Mouse (Mus musculus): ENCODE results near the gene Cacna1e. TPM values are rescaled to one million over a fixed set of nuclear protein-coding genes. Genes with fewer than 3 reads are reported as not detected.

Cacna1e gene
- total RNA-seq, 2 experiments from 2014 or later, result 0.14 to 0.16 TPM

GRCm38 (mm10) chr1:154555811-154556210 lies 328.5 kb downstream of the Cacna1e start:
- no peak for DNase-seq (ENCODE audit: low spot score)
- intact Hi-C loops (cut with DNase I), result no loop called here

- intact Hi-C loops (cut with DNase I), result no loop called here
- DNase-seq (ENCODE audit: low spot score), result no peak
Observed at GRCm38 (mm10) chr1:154553132-154553531, 331.2 kb downstream of the Cacna1e start.

GRCm38 (mm10) chr1:154537445-154537844 lies 346.9 kb downstream of the Cacna1e start:
- intact Hi-C loops (cut with DNase I), result no loop called here
- no peak for DNase-seq (ENCODE audit: low spot score)

- no peak for DNase-seq (ENCODE audit: low spot score)
- intact Hi-C loops (cut with DNase I), result no loop called here
Observed at GRCm38 (mm10) chr1:154536763-154537162, 347.5 kb downstream of the Cacna1e start.

GRCm38 (mm10) chr1:154532987-154533940 lies 351.0 kb downstream of the Cacna1e start:
- intact Hi-C loops (cut with DNase I), result no loop called here

GRCm38 (mm10) chr1:154529666-154530065 lies 354.6 kb downstream of the Cacna1e start:
- DNase-seq (ENCODE audit: low spot score), result no peak
- intact Hi-C loops (cut with DNase I), result no loop called here

More at GRCm38 (mm10) chr1:154532987-154533940, 351.0 kb downstream of the Cacna1e start:
- DNase-seq (ENCODE audit: low spot score), result no peak

- intact Hi-C loops (cut with DNase I), result no loop called here
- DNase-seq (ENCODE audit: low spot score), result no peak
Observed at GRCm38 (mm10) chr1:154528803-154529202, 355.5 kb downstream of the Cacna1e start.

GRCm38 (mm10) chr1:154520715-154521114 lies 363.6 kb downstream of the Cacna1e start:
- no peak for DNase-seq (ENCODE audit: low spot score)
- intact Hi-C loops (cut with DNase I), result no loop called here

GRCm38 (mm10) chr1:154515350-154515749 lies 369.0 kb downstream of the Cacna1e start:
- no peak for DNase-seq (ENCODE audit: low spot score)
- intact Hi-C loops (cut with DNase I), result no loop called here

- no peak for DNase-seq (ENCODE audit: low spot score)
- intact Hi-C loops (cut with DNase I), result no loop called here
Observed at GRCm38 (mm10) chr1:154511736-154512135, 372.6 kb downstream of the Cacna1e start.

- intact Hi-C loops (cut with DNase I), result no loop called here
- no peak for DNase-seq (ENCODE audit: low spot score)
Observed at GRCm38 (mm10) chr1:154504005-154504404, 380.3 kb downstream of the Cacna1e start.

GRCm38 (mm10) chr1:154500869-154501268 lies 383.4 kb downstream of the Cacna1e start:
- intact Hi-C loops (cut with DNase I), result no loop called here
- DNase-seq (ENCODE audit: low spot score), result no peak

GRCm38 (mm10) chr1:154500187-154500866 lies 384.0 kb downstream of the Cacna1e start:
- intact Hi-C loops (cut with DNase I), result no loop called here

GRCm38 (mm10) chr1:154498821-154499220 lies 385.5 kb downstream of the Cacna1e start:
- no peak for DNase-seq (ENCODE audit: low spot score)
- intact Hi-C loops (cut with DNase I), result no loop called here

More at GRCm38 (mm10) chr1:154500187-154500866, 384.0 kb downstream of the Cacna1e start:
- DNase-seq (ENCODE audit: low spot score), result no peak

GRCm38 (mm10) chr1:154491071-154491470 lies 393.2 kb downstream of the Cacna1e start:
- intact Hi-C loops (cut with DNase I), result no loop called here
- no peak for DNase-seq (ENCODE audit: low spot score)

GRCm38 (mm10) chr1:154476671-154477070 lies 407.6 kb downstream of the Cacna1e start:
- intact Hi-C loops (cut with DNase I), result no loop called here
- DNase-seq (ENCODE audit: low spot score), result no peak

GRCm38 (mm10) chr1:154475706-154476105 lies 408.6 kb downstream of the Cacna1e start:
- DNase-seq (ENCODE audit: low spot score), result no peak
- intact Hi-C loops (cut with DNase I), result no loop called here

GRCm38 (mm10) chr1:154474156-154474555 lies 410.1 kb downstream of the Cacna1e start:
- no peak for DNase-seq (ENCODE audit: low spot score)
- intact Hi-C loops (cut with DNase I), result no loop called here

- intact Hi-C loops (cut with DNase I), result no loop called here
- no peak for DNase-seq (ENCODE audit: low spot score)
Observed at GRCm38 (mm10) chr1:154467265-154467664, 417.0 kb downstream of the Cacna1e start.

- intact Hi-C loops (cut with DNase I), result no loop called here
- no peak for DNase-seq (ENCODE audit: low spot score)
Observed at GRCm38 (mm10) chr1:154461521-154461920, 422.8 kb downstream of the Cacna1e start.

GRCm38 (mm10) chr1:154460067-154460466 lies 424.2 kb downstream of the Cacna1e start:
- no peak for DNase-seq (ENCODE audit: low spot score)
- intact Hi-C loops (cut with DNase I), result no loop called here
